In the genomic region with DNA sequence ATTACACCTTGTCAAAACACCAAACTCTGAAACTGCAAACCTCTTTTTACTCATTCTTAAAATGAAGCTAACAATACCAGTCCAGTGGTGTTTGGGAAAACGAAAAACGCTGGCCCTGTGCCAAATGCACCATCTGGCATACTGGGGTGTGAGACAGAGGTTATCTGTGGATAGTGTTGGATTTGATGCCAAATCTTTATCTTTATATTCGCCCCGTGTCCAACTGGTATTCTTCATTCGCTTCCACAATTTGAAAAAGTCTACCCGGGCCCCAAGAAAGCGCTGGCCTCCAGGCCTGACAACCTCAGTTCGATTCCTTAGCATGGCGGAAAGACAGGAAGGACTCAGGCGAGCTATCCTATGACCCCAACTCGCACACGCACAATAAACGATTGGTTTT, we compare ENCODE assay signal across 9 mouse cellular contexts. TPM values are rescaled to one million over a fixed set of nuclear protein-coding genes. Genes with fewer than 3 reads are reported as not detected.
DNase-seq lines count a peak whose midpoint lies in the region; TF ChIP-seq lines count a peak whose summit lies in the region.
"Had no signal": no experiment of that assay in that cellular context is flagged by ENCODE, and none has a peak within 500 bp of the region (broad histone marks: within the 10 kb centered on the region; RNA-seq: fewer than 3 reads in every experiment).

No protein-coding gene starts in this region.

- no peaks in the 10 kb centered on the region for H3K27me3 ChIP-seq in ES-Bruce4 (ENCODE audit: control insufficient read depth, insufficient read depth, low read length, poor library complexity, severe bottlenecking)

- no peak for TF ChIP-seq EP300 in ES-Bruce4 (IDR thresholded peaks at IDR 0.05; ENCODE audit: insufficient read depth, low read depth, low read length)

- no peaks in the 10 kb centered on the region for H3K36me3 ChIP-seq in ES-Bruce4 (ENCODE audit: control insufficient read depth, insufficient read depth, low read length, poor library complexity, severe bottlenecking)

- intact Hi-C loops in heart, postnatal 14 days (cut with DNase I): loop anchor here (5.0 to 10.0 kb wide), 2 partner anchors 144 to 547 kb away; a partner anchor contains a TSS

- no peaks in the 10 kb centered on the region for H3K4me1 ChIP-seq in ES-Bruce4 (ENCODE audit: control insufficient read depth, insufficient read depth, low read length)
- peaks cover 11% of the 10 kb centered on the region for H3K4me1 ChIP-seq in lung, adult 2 months (ENCODE audit: control insufficient read depth, insufficient read depth, low read length)

- TF ChIP-seq POLR2A in ES-Bruce4 (IDR thresholded peaks at IDR 0.05; ENCODE audit: insufficient read depth, low read length): no peak
- TF ChIP-seq POLR2A in brain, embryonic 14.5 days (IDR thresholded peaks at IDR 0.05; ENCODE audit: borderline replicate concordance, extremely low read depth, insufficient read depth, insufficient read length, poor library complexity, severe bottlenecking): no peak
- TF ChIP-seq POLR2A in lung, adult 2 months (IDR thresholded peaks at IDR 0.05; ENCODE audit: borderline replicate concordance, extremely low read depth, low read depth, low read length): no peak

- H3K9ac ChIP-seq in ES-Bruce4 (ENCODE audit: low read depth, poor library complexity, severe bottlenecking): peak overlapping the region; percentile 98

- under 1% methylated on average over 13 of the region's 13 CpGs for WGBS in lung, adult 2 months

- no peaks in the 10 kb centered on the region for H3K9me3 ChIP-seq in ES-Bruce4 (replicated peaks; ENCODE audit: control insufficient read depth, insufficient read depth, low read length, poor library complexity, severe bottlenecking)

- DNase-seq in brain, embryonic 14.5 days (ENCODE audit: low read depth): peak; percentile 86
- DNase-seq in fibroblast of lung, adult 2 months (ENCODE audit: low read depth): peak; percentile 25
- DNase-seq in heart, postnatal 14 days: peak; percentile 63 to 71
- peak; percentile 78 to 83 for DNase-seq in kidney, postnatal 4 days
- peak; percentile 36 for DNase-seq in lung, adult 2 months
- DNase-seq in ovary, adult 18-20 months (ENCODE audit: low spot score): peak; percentile 32
- peak; percentile 55 for DNase-seq in urinary bladder, postnatal 25 days (ENCODE audit: low spot score)

- H3K27ac ChIP-seq in ES-Bruce4 (ENCODE audit: insufficient read depth, low read length): peak overlapping the region; percentile 24; the same call in 1 of the 2 replicates

- peak overlapping the region; percentile 97 for H3K4me3 ChIP-seq in ES-Bruce4 (ENCODE audit: low read depth, low read length)
- H3K4me3 ChIP-seq in lung, adult 2 months (replicated peaks; ENCODE audit: extremely low read depth, low read depth, low read length): peak overlapping the region; percentile 60

- TF ChIP-seq CTCF in ES-Bruce4 (IDR thresholded peaks at IDR 0.05; ENCODE audit: low read depth, low read length): no peak
- no peak for TF ChIP-seq CTCF in brain, embryonic 14.5 days (IDR thresholded peaks at IDR 0.05; ENCODE audit: borderline replicate concordance, extremely low read depth, insufficient read depth, insufficient read length)
- no peak for TF ChIP-seq CTCF in lung, adult 2 months (IDR thresholded peaks at IDR 0.05; ENCODE audit: insufficient read depth, low read length)

RNA-seq across cellular contexts. Expression of a gene that starts 1.0 kb away (rescaled TPM):
- 205 and 211 TPM in 2 replicates for polyA plus RNA-seq in ES-Bruce4 (2011; ENCODE audit: insufficient read depth, insufficient read length, low read depth, missing spikeins)
- polyA plus RNA-seq in brain, embryonic 14.5 days (2012; rRNA removed): 203 TPM in 2 replicates
- 10 to 100 TPM; 33.5 to 37.6 TPM for total RNA-seq in heart, postnatal 14 days (2021)
- polyA plus RNA-seq in lung, adult 2 months (2012; rRNA removed): 21.3 and 24.5 TPM in 2 replicates

RNA-seq across cellular contexts. Expression of a gene that starts 8.8 kb away (rescaled TPM):
- not detected in 2 replicates for polyA plus RNA-seq in ES-Bruce4 (2011; ENCODE audit: insufficient read depth, insufficient read length, low read depth, missing spikeins)
- polyA plus RNA-seq in brain, embryonic 14.5 days (2012; rRNA removed): not detected in 2 replicates
- total RNA-seq in heart, postnatal 14 days (2021): not detected
- polyA plus RNA-seq in lung, adult 2 months (2012; rRNA removed): not detected in 2 replicates
- total RNA-seq: gastrocnemius, adult 8-10 months had no signal

RNA-seq across cellular contexts. Expression of a gene that starts 20.9 kb away (rescaled TPM):
- not detected in 2 replicates for polyA plus RNA-seq in ES-Bruce4 (2011; ENCODE audit: insufficient read depth, insufficient read length, low read depth, missing spikeins)
- polyA plus RNA-seq in brain, embryonic 14.5 days (2012; rRNA removed): 0.06 and 0.08 TPM in 2 replicates
- not detected for total RNA-seq in heart, postnatal 14 days (2021)
- polyA plus RNA-seq in lung, adult 2 months (2012; rRNA removed): 0.05 and 0.07 TPM in 2 replicates
- total RNA-seq: gastrocnemius, adult 8-10 months had no signal

Comparison
In these comparisons a context has a peak if more than half of its experiments do, and no peak if none do; other contexts are left out.
1. Peak in every context shown above with its lines: DNase-seq, H3K4me3 ChIP-seq and H3K27ac ChIP-seq.
2. DNase-seq: peak in every context shown above with its lines; median percentile 86 in brain, embryonic 14.5 days; 80 in kidney, postnatal 4 days; 67 in heart, postnatal 14 days; 55 in urinary bladder, postnatal 25 days; 36 in lung, adult 2 months; 32 in ovary, adult 18-20 months; 25 in fibroblast of lung, adult 2 months.